Mouse (Mus musculus): ENCODE measurements around the gene Fhl5.
A peak's percentile ranks its signal among the peaks of the same experiment; 100 is the strongest.
"Not testable (repeated sequence)": the region's sequence is repeated elsewhere in the genome, so short reads cannot be mapped to it uniquely, and the experiment has no call there.

Gene Fhl5

DNA sequence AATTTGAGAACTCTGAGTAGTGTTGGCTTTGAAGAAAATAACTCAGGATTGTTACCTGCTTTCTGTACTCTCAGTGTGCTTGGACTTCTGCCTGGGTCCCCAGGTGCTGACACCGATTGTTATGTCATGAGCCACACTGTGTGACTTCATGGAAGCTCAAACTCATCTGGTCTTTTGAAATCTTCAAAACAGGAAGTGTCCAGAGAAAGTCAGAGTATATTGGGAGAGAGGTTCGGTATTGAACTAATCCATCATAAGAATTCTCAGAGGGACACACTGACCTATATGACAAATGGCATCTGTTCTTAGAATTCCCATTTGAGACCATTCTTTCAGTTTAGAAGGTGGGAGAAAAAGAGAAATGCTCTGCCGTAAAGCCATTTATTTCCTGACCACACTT lies at the start of gene Fhl5:
Fhl5 (minus strand) TSS at position 101 of the 400 bp plus-strand sequence.
- DNase-seq (ENCODE audit: low read depth) = no peak

- not testable (repeated sequence) for DNase-seq (ENCODE audit: low read depth)
Observed at GRCm38 (mm10) chr4:25285002-25285401, 42.3 kb upstream of the Fhl5 start.

GRCm38 (mm10) chr4:25281671-25282038 lies 39.0 kb upstream of the Fhl5 start, which contains the start of gene Ufl1:
Gene Ufl1 (minus strand): TSS chr4:25281821.
- peak; percentile 89 for DNase-seq (ENCODE audit: low read depth)

DNA sequence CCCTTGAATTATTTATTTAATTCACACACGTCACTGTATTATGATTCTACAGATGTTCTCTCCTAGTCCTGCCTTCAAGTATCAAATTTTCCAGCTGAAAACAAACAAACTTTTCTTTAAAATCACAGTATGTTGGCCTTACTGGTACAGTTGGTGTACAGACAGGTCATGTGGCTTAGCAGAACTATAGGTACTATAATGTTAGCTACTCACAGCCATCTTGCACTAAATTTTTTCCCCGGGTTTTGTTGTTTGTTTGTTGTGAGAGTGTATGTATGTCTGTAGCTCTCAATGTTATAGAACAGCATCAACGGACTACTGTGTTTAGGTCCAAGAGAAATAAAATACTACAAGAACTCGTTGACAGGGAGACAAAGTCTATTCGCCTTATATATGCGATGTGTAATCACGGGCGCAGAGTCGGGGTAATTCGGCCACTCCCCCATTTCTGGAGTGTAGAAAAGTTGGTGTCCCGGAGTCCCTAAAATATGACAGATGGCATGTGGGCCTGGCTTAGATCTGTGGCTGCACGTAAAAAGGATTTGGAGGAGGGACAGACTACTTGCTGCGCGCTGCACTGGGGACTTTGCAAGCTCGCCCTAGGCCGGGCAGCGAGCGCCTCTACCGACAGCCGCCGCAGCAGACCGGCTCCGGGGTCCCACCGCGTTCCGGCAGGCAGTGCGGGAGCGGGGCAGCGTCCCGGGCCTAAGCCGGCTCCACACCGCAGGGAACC lies 38.4 kb upstream of the Fhl5 start:
- no peak for DNase-seq (ENCODE audit: low read depth)

DNA sequence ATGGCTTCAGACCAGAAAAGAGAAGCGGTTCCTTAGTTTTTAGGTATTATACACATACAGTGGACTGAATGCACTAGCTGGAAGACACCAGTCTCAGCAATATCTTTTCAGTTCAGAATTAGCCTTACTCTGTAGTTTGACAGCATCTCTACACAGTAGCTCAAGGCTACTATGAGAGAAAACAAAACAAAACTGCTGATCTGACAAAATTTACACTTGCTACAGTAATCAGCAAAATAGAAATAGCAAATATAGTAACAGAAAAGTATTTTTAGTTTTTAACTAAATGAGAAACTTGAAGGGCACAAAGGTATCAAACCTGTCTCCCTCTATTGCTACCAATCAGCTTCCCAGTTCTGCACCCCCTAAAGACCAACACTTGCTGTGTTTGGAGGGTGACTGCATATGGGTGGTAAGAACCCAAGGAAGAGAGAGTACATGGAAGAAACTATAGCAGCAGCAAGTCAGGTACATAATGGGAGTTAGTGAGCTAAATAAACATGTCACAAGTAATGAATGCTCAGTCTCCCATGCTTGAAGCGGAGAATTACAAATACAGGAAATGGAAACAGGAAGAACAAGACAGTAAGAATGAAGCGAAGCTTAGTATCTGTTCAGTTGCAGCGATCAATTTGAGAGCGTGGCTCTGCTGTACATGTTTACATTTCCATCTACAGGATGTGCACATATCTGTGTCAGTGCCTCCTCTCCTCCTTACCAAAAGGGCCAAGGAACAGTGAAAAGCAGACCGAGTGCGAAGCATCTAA lies 30.4 kb upstream of the Fhl5 start:
- no peak for DNase-seq (ENCODE audit: low read depth)

GRCm38 (mm10) chr4:25271926-25272325 lies 29.2 kb upstream of the Fhl5 start:
- DNase-seq (ENCODE audit: low read depth) = no peak

- DNase-seq (ENCODE audit: low read depth) = no peak
Observed at GRCm38 (mm10) chr4:25267144-25267543, 24.5 kb upstream of the Fhl5 start.

- no peak for DNase-seq (ENCODE audit: low read depth)
Observed at GRCm38 (mm10) chr4:25257822-25258398, 15.2 kb upstream of the Fhl5 start.

DNA sequence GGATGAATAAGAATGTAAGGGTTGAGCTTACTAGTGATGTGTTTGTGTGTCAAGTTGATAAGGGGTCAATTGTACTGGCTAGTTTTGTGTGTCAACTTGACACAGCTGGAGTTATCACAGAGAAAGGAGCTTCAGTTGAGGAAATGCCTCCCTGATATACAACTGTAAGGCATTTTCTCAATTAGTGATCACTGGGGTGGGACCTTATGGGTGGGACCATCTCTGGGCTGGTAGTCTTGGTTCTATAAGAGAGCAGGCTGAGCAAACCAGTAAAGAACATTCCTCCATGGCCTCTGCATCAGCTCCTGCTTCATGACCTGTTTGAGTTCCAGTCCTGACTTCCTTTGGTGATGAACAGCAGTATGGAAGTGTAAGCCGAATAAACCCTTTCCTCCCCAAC lies 7.0 kb downstream of the Fhl5 start:
- not testable (repeated sequence) for DNase-seq (ENCODE audit: low read depth)

DNA sequence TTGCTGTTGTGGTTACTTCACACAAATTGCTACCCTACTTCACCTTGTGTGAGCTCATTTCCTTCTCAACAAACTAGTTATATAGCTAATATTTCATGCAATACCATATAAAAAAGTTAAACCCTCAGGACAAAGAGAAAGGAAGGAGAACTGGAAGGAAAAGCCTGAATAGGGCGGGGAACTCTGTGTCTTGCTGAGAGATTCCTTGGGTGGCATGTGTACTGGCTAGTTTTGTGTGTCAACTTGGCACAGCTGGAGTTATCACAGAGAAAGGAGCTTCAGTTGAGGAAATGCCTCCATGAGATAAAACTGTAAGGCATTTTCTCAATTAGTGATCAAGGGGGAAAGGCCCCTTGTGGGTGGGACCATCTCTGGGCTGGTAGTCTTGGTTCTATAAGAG lies 8.9 kb downstream of the Fhl5 start:
- DNase-seq (ENCODE audit: low read depth) = not testable (repeated sequence)

- DNase-seq (ENCODE audit: low read depth) = no peak
Observed at GRCm38 (mm10) chr4:25232546-25232945, 10.1 kb downstream of the Fhl5 start.

- DNase-seq (ENCODE audit: low read depth) = no peak
Observed at GRCm38 (mm10) chr4:25227527-25227926, 15.1 kb downstream of the Fhl5 start.

- no peak for DNase-seq (ENCODE audit: low read depth)
Observed at GRCm38 (mm10) chr4:25221927-25222326, 20.7 kb downstream of the Fhl5 start.

DNA sequence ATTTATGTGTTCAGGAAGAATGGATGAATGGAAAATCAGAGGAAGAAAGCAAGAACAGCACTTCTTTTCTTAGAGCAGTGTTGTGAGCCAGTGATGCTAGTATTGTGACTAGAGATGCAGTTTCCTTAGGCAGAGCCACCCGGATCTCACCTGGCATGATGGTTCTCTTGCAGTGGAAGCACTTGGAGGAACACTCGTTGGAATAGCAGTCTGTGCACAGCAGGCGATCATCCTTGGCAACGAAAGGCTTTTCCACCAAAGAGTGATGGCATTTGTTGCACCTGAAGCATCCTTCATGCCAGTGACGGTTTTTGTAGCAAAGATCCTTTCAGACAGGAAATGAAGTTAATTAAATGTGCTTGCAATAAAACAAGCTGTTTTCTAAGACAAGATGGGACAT lies 29.2 kb downstream of the Fhl5 start:
- no peak for DNase-seq (ENCODE audit: low read depth)

- no peak for DNase-seq (ENCODE audit: low read depth)
Observed at GRCm38 (mm10) chr4:25206166-25206565, 36.5 kb downstream of the Fhl5 start.

DNA sequence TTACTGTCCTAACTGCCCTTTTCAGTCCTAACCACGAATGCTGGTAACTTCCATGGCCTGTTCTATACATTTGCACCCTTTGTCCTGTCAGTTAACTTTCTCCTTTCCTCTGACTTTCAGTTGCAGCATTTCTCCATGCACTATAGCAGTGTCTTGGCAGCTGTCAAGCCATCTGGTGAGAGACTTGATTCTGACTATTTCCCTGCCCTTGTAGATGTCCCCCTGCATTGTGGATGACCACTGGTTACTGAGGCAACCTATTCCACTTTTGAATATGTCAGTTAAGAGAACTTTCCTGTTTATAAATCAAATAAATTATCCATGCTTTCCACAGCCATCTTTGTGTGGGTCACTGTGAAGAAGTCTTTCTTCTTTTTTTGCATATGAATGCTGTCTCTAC lies 45.4 kb downstream of the Fhl5 start:
- DNase-seq (ENCODE audit: low read depth) = no peak

DNA sequence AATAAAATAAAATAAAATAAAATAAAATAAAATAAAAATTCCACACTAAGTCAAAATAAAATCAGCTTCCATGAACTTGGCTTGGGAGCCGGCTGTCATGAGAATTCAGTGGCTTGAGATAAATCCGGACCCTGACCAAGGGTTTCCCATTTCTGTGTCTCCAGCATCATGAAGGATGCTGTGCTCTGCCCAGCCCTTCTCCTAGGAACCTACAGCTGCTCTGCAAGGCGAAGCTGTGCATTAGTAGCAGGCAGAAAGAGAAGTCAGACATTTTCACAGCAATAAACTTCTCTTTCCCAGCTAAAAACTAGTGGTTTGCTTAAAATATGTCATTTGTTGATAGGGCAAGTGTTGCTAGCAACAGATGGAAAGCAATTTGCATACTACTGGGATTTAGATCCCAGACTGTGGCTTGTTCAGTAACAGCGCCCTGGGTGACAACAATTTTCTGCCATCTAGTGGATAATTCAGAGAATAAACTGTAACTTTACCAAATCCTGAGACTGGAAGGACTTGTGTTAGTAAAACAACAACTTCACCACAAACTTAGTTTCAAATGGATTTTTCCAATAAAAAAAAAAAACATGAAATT lies 63.0 kb downstream of the Fhl5 start:
- DNase-seq (ENCODE audit: low read depth) = peak; percentile 0
